Mouse (Mus musculus): Measurements from ENCODE around the gene Papola. TPM values are rescaled to one million over a fixed set of nuclear protein-coding genes. Genes with fewer than 3 reads are reported as not detected.

The Papola gene
- polyA plus RNA-seq, 1 experiment from 2014 or later, result 150 TPM

DNA sequence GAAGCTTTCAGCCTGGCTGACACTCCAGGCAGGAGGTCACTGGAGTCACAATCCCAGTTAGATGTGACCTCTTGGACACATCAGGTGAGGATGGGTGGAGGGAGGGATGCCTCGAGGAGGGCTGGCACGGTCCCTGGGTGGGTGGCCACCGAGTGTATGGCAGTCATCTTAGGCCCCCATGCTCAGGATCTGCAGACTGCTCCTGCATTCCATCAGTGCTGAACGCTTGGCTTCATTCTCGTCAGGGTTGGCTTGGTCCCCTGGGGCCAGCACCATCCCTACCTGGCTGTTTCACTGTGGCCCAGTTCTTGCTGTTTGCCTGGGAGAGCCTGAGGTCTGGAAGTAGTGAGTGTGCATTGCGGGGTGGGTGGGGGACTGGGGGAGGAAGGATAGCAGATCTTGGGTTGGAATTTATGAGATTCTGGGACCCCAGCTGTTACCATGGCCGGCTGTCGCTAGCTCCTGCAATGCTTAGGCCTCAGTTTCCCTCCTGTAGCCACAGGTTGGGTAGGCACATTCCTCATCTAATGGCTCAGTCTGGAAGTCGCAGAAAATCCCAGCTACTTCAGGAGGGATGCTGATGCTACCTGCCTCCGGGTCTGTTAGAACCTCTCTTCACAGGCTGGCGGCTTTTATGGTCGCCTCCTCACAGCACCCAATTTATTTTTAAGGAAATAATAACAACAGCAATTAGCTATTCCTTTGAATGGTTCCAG, 99.5 kb downstream of the Papola start:
- ATAC-seq, result 0 out of 2 replicates have a peak, but pooled peaks have one; percentile 17

DNA sequence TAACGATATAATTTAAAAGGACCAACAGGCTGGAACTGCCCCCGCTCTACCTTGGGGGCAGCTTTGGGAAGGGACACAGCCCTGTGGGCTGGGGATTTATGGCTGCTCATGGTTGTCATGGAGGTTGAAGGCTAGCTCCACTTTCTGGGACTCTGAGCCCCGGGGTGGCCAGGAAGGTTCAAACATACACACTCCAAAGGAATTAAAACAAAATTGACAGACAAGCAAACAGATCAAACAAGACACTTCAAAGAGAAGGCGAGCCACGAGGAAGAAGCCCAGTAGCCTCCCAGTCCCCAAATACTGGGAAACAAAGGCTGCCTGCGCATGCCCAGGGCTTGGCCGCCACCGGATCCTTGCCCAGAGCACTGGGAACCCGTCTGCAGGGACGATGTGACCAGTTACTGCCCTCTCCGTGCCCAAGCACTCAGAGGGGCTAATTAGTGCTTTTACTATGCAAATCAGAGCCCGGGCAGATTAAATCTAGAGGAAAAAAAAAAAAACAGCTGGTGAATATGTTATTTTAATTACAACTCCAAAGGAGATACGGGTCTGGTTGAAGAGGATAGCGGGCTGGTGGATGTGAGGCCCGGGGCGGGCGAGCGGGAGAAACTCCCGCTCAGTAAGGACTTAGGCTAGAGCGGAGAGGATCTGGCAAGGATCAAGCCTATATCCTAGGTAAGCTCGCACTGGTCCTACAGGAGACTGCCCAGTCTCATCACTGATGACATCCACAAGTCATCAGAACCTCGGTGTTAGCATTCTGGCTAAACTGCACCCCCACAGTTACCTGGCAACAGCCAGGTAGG, 100.2 kb downstream of the Papola start:
- peak; percentile 60; the same call in 1 of the 2 replicates for ATAC-seq
- Histone ChIP-seq H3K27ac (ENCODE audit: low read length) (peak overlapping the region; percentile 67), H3K36me3 (ENCODE audit: control insufficient read depth, insufficient read depth, low read length) (no peaks in the 10 kb centered on the region), H3K4me3 (ENCODE audit: low read depth, low read length) (no peak overlapping the region), H3K9me3 (replicated peaks; ENCODE audit: control insufficient read depth, low read length, poor library complexity, severe bottlenecking) (no peaks in the 10 kb centered on the region; the same call in 1 of the 2 replicates), H3K27me3 (ENCODE audit: control insufficient read depth, insufficient read depth, low read depth, low read length) (no peaks in the 10 kb centered on the region), H3K4me2 (ENCODE audit: low read length) (peak overlapping the region; percentile 33; the same call in 1 of the 2 replicates), H3K4me1 (ENCODE audit: control insufficient read depth, insufficient read depth, low read length) (peaks cover 14% of the 10 kb centered on the region), H3K9ac (ENCODE audit: low read depth, low read length) (no peak overlapping the region)
- 18% methylated on average over 22 of the region's 22 CpGs for whole genome bisulfite sequencing

More for the DNA sequence above, 99.5 kb downstream of the Papola start:
- Histone ChIP-seq H3K9me3 (replicated peaks; ENCODE audit: control insufficient read depth, low read length, poor library complexity, severe bottlenecking) (peaks cover 7% of the 10 kb centered on the region; the same call in 1 of the 2 replicates), H3K36me3 (ENCODE audit: control insufficient read depth, insufficient read depth, low read length) (no peaks in the 10 kb centered on the region), H3K27ac (ENCODE audit: low read length) (no peak overlapping the region), H3K4me1 (ENCODE audit: control insufficient read depth, insufficient read depth, low read length) (peaks cover 14% of the 10 kb centered on the region), H3K9ac (ENCODE audit: low read depth, low read length) (no peak overlapping the region), H3K27me3 (ENCODE audit: control insufficient read depth, insufficient read depth, low read depth, low read length) (no peaks in the 10 kb centered on the region), H3K4me2 (ENCODE audit: low read length) (no peak overlapping the region), H3K4me3 (ENCODE audit: low read depth, low read length) (no peak overlapping the region)
- 81% methylated on average over 12 of the region's 12 CpGs for WGBS

Small RNAs within 50 kb of the gene (microRNA-seq; reads per million reads assigned to microRNA genes)
- 0.52 reads per million for gene Gm22120

Other genes starting within 250 kb of the Papola start
- 1.6 and 2.4 TPM in 2 replicates for gene Bdkrb2, start 221.5 kb upstream of the Papola start, polyA plus RNA-seq (2015; fragmentation: Nextera tagmentation; extraction: Ambion mirVana)
- gene Bdkrb1, start 181.6 kb upstream of the Papola start, polyA plus RNA-seq (2015; fragmentation: Nextera tagmentation; extraction: Ambion mirVana), result 0.14 TPM in 1 of 2 replicates, not detected in the other
- gene Gskip, start 99.9 kb upstream of the Papola start, polyA plus RNA-seq (2015; fragmentation: Nextera tagmentation; extraction: Ambion mirVana), result 29.9 and 32.1 TPM in 2 replicates
- gene Atg2b, start 99.5 kb upstream of the Papola start, polyA plus RNA-seq (2015; fragmentation: Nextera tagmentation; extraction: Ambion mirVana), result 14.0 and 15.6 TPM in 2 replicates
- 2.1 and 2.3 TPM in 2 replicates for gene Ak7, start 78.7 kb upstream of the Papola start, polyA plus RNA-seq (2015; fragmentation: Nextera tagmentation; extraction: Ambion mirVana)
- gene Vrk1, start 225.5 kb downstream of the Papola start, polyA plus RNA-seq (2015; fragmentation: Nextera tagmentation; extraction: Ambion mirVana), result 30.1 and 34.0 TPM in 2 replicates

Data from midbrain, embryonic 16.5 days (tissue).